Mouse (Mus musculus): Measurements from ENCODE around the gene Hist2h3c2. TPM values are rescaled to one million over a fixed set of nuclear protein-coding genes. Genes with fewer than 3 reads are reported as not detected.
"Not testable (repeated sequence)": the region's sequence is repeated elsewhere in the genome, so short reads cannot be mapped to it uniquely, and the experiment has no call there.

Gene Hist2h3c2
- polyA plus RNA-seq, 1 experiment from 2014 or later, result 2.5 TPM

DNA sequence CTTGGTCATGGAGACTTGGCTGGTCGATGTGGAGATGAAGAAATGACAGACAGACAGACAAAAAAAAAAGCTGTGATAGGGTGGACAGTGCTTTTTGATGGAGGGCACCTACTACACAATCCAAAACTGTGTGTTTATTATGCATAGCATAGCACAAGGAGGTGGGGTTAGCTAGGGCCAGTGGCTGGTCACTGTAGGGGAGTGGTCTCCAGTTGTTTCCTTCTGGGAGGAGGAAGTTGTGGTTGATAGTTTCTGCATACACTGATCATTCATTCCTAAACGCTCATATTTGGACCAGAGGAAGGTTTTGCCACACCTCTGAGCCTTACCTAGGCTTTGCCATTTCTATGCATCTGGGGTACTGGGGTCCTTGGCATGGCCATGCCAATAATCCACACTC, 8.5 kb downstream of the Hist2h3c2 start:
- Histone ChIP-seq H3K4me1 (replicated peaks) (peaks cover 16% of the 10 kb centered on the region), H3K9ac (no peak overlapping the region), H3K27me3 (replicated peaks) (no peaks in the 10 kb centered on the region), H3K4me2 (no peak overlapping the region), H3K36me3 (no peaks in the 10 kb centered on the region), H3K27ac (ENCODE audit: poor library complexity, severe bottlenecking) (no peak overlapping the region), H3K4me3 (no peak overlapping the region), H3K9me3 (replicated peaks) (no peaks in the 10 kb centered on the region)
- 53% methylated on average over 2 of the region's 2 CpGs for WGBS
- no peak for ATAC-seq (ENCODE audit: insufficient number of reproducible peaks, low FRiP score)

GRCm38 (mm10) chr3:96228828-96229227, 10.1 kb downstream of the Hist2h3c2 start:
- H3K27me3 ChIP-seq (replicated peaks), result no peaks in the 10 kb centered on the region
- no peak overlapping the region for H3K4me2 ChIP-seq
- H3K4me1 ChIP-seq (replicated peaks), result peaks cover 24% of the 10 kb centered on the region
- no peak for ATAC-seq (ENCODE audit: insufficient number of reproducible peaks, low FRiP score)
- no peak overlapping the region for H3K27ac ChIP-seq (ENCODE audit: poor library complexity, severe bottlenecking)
- no peak overlapping the region for H3K9ac ChIP-seq
- H3K36me3 ChIP-seq, result no peaks in the 10 kb centered on the region
- H3K9me3 ChIP-seq (replicated peaks), result no peaks in the 10 kb centered on the region
- no peak overlapping the region for H3K4me3 ChIP-seq
- WGBS, result 71% methylated on average over 2 of the region's 2 CpGs

- no peak overlapping the region for H3K27ac ChIP-seq (ENCODE audit: poor library complexity, severe bottlenecking)
- no peaks in the 10 kb centered on the region for H3K36me3 ChIP-seq
- ATAC-seq (ENCODE audit: insufficient number of reproducible peaks, low FRiP score), result 0 out of 2 replicates have a peak, but pooled peaks have one; percentile 7
- H3K9me3 ChIP-seq (replicated peaks), result no peaks in the 10 kb centered on the region
- no peak overlapping the region for H3K4me2 ChIP-seq
- peaks cover 37% of the 10 kb centered on the region for H3K4me1 ChIP-seq (replicated peaks)
- no peaks in the 10 kb centered on the region for H3K27me3 ChIP-seq (replicated peaks)
- no peak overlapping the region for H3K4me3 ChIP-seq
- H3K9ac ChIP-seq, result no peak overlapping the region
- 60% methylated on average over 8 of the region's 8 CpGs for WGBS
Observed at GRCm38 (mm10) chr3:96226695-96227648, 12.0 kb downstream of the Hist2h3c2 start.

GRCm38 (mm10) chr3:96225421-96225820, 13.5 kb downstream of the Hist2h3c2 start:
- ATAC-seq (ENCODE audit: insufficient number of reproducible peaks, low FRiP score), result no peak
- no peaks in the 10 kb centered on the region for H3K9me3 ChIP-seq (replicated peaks)
- H3K9ac ChIP-seq, result peak overlapping the region; percentile 58; the same call in 1 of the 2 replicates
- no peaks in the 10 kb centered on the region for H3K27me3 ChIP-seq (replicated peaks)
- H3K4me1 ChIP-seq (replicated peaks), result peaks cover 44% of the 10 kb centered on the region
- H3K4me2 ChIP-seq, result no peak overlapping the region
- H3K36me3 ChIP-seq, result no peaks in the 10 kb centered on the region
- no peak overlapping the region for H3K27ac ChIP-seq (ENCODE audit: poor library complexity, severe bottlenecking)
- H3K4me3 ChIP-seq, result no peak overlapping the region
- WGBS, result 48% methylated on average over 2 of the region's 2 CpGs

DNA sequence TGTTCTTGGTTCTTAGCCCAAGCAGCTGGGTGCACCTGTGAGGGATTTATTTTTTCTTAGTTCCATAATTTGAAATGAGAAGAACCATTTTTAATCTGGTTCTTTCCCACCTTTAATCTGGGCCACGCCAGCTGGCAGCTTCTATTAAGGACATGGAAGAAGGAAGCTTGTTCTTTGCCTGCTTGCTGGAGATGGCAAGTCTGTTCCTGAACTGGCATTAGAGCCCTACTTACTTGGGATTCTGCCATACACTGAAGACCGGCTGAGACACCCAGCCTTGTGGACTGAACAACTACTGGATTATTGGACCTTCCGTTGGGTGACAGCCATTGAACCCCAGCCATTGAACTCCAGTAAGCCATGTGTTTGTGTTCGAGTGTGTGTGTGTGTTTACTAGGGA, 16.2 kb downstream of the Hist2h3c2 start:
- WGBS, result 87% methylated on average over 4 of the region's 4 CpGs
- Histone ChIP-seq H3K27me3 (replicated peaks) (no peaks in the 10 kb centered on the region), H3K4me2 (no peak overlapping the region), H3K9ac (no peak overlapping the region), H3K36me3 (no peaks in the 10 kb centered on the region), H3K4me1 (replicated peaks) (peaks cover 49% of the 10 kb centered on the region), H3K27ac (ENCODE audit: poor library complexity, severe bottlenecking) (no peak overlapping the region), H3K9me3 (replicated peaks) (no peaks in the 10 kb centered on the region), H3K4me3 (no peak overlapping the region)
- ATAC-seq (ENCODE audit: insufficient number of reproducible peaks, low FRiP score), result no peak

GRCm38 (mm10) chr3:96221640-96222038, 17.3 kb downstream of the Hist2h3c2 start:
- H3K9ac ChIP-seq, result peak overlapping the region; percentile 90
- peak overlapping the region; percentile 90 for H3K4me2 ChIP-seq
- H3K27ac ChIP-seq (ENCODE audit: poor library complexity, severe bottlenecking), result peak overlapping the region; percentile 100
- ATAC-seq (ENCODE audit: insufficient number of reproducible peaks, low FRiP score), result no peak
- H3K9me3 ChIP-seq (replicated peaks), result no peaks in the 10 kb centered on the region
- no peaks in the 10 kb centered on the region for H3K36me3 ChIP-seq
- peak overlapping the region; percentile 79 for H3K4me3 ChIP-seq
- no peaks in the 10 kb centered on the region for H3K27me3 ChIP-seq (replicated peaks)
- H3K4me1 ChIP-seq (replicated peaks), result peaks cover 43% of the 10 kb centered on the region
- WGBS, result 30% methylated on average over 9 of the region's 9 CpGs

GRCm38 (mm10) chr3:96220765-96221639, 17.9 kb downstream of the Hist2h3c2 start, which contains the start of the genes Hist2h2ac and Hist2h2be:
Hist2h2ac (minus strand) TSS chr3:96220880.
Hist2h2be (plus strand) TSS chr3:96221119.
- Histone ChIP-seq H3K9ac (peak within 1 kb of the TSS; percentile 90), H3K4me1 (replicated peaks) (peaks cover 39% of the 10 kb centered on the region), H3K27me3 (replicated peaks) (no peaks in the 10 kb centered on the region), H3K9me3 (replicated peaks) (no peaks in the 10 kb centered on the region), H3K36me3 (no peaks in the 10 kb centered on the region), H3K27ac (ENCODE audit: poor library complexity, severe bottlenecking) (peak within 1 kb of the TSS; percentile 100), H3K4me2 (peak within 1 kb of the TSS; percentile 90), H3K4me3 (peak within 1 kb of the TSS; percentile 79)
- peak; percentile 90 for ATAC-seq (ENCODE audit: insufficient number of reproducible peaks, low FRiP score)
- under 1% methylated on average over 43 of the region's 43 CpGs for WGBS

GRCm38 (mm10) chr3:96220131-96220764, 18.7 kb downstream of the Hist2h3c2 start:
- WGBS, result under 1% methylated on average over 43 of the region's 47 CpGs
- ATAC-seq (ENCODE audit: insufficient number of reproducible peaks, low FRiP score), result peak; percentile 4; the same call in 1 of the 2 replicates
- peak overlapping the region; percentile 79 for H3K4me3 ChIP-seq
- not testable (repeated sequence) for H3K27me3 ChIP-seq (replicated peaks); H3K36me3 ChIP-seq; H3K9me3 ChIP-seq (replicated peaks)
- H3K4me1 ChIP-seq (replicated peaks), result peaks cover 37% of the 10 kb centered on the region
- H3K4me2 ChIP-seq, result peak overlapping the region; percentile 90
- peak overlapping the region; percentile 90 for H3K9ac ChIP-seq
- peak overlapping the region; percentile 100 for H3K27ac ChIP-seq (ENCODE audit: poor library complexity, severe bottlenecking)

- ATAC-seq (ENCODE audit: insufficient number of reproducible peaks, low FRiP score), result peak; percentile 86
- peak within 1 kb of the TSS; percentile 79 for H3K4me3 ChIP-seq
- H3K4me1 ChIP-seq (replicated peaks), result peaks cover 31% of the 10 kb centered on the region
- under 1% methylated on average over 37 of the region's 37 CpGs for WGBS
- peak within 1 kb of the TSS; percentile 90 for H3K9ac ChIP-seq
- no peaks in the 10 kb centered on the region for H3K9me3 ChIP-seq (replicated peaks)
- H3K27me3 ChIP-seq (replicated peaks), result no peaks in the 10 kb centered on the region
- H3K27ac ChIP-seq (ENCODE audit: poor library complexity, severe bottlenecking), result peak within 1 kb of the TSS; percentile 100
- no peaks in the 10 kb centered on the region for H3K36me3 ChIP-seq
- H3K4me2 ChIP-seq, result peak within 1 kb of the TSS; percentile 90
Observed at GRCm38 (mm10) chr3:96219661-96220130, 19.2 kb downstream of the Hist2h3c2 start, which contains the start of the genes Bola1 and Hist2h2ab. Bola1 (minus strand) TSS chr3:96219709. Hist2h2ab (plus strand) TSS chr3:96219865.

DNA sequence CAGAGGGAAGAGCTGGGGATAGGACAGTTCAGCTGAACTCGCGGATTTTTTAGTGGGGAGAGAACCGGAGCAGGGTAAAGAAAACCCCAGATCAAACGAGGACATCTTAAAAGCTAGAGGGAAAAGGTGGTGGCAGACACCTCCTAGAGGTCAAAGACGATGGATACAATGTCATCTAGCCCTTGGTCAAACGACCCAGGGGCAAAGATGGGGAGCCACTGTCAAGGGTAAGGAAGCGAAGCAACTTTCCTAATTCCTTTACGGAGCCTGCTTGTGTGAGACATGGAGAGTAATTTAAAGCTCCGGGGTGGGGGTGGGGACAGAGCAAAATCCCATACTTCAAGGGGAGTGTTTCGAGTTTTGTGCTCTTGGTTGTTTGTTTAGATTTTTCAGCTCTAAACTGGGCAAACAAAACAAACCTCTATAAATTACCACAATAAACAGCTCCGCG, 19.7 kb downstream of the Hist2h3c2 start:
- peak; percentile 26; the same call in 1 of the 2 replicates for ATAC-seq (ENCODE audit: insufficient number of reproducible peaks, low FRiP score)
- Histone ChIP-seq H3K9ac (peak overlapping the region; percentile 90), H3K27me3 (replicated peaks) (no peaks in the 10 kb centered on the region), H3K4me1 (replicated peaks) (peaks cover 31% of the 10 kb centered on the region), H3K36me3 (no peaks in the 10 kb centered on the region), H3K9me3 (replicated peaks) (no peaks in the 10 kb centered on the region), H3K4me3 (peak overlapping the region; percentile 79), H3K4me2 (peak overlapping the region; percentile 90), H3K27ac (ENCODE audit: poor library complexity, severe bottlenecking) (peak overlapping the region; percentile 100)
- WGBS, result under 1% methylated on average over 12 of the region's 12 CpGs

Data from heart, embryonic 12.5 days (tissue).